Mouse (Mus musculus): ENCODE results near the gene Fgf10. TPM values are rescaled to one million over a fixed set of nuclear protein-coding genes. Genes with fewer than 3 reads are reported as not detected.

The Fgf10 gene
- total RNA-seq, 2 experiments from 2014 or later = 0.17 to 0.18 TPM

GRCm38 (mm10) chr13:118742788-118743187, 73.2 kb downstream of the Fgf10 start:
- intact Hi-C loops (cut with DNase I) = no loop called here
- TF ChIP-seq CTCF (IDR thresholded peaks at IDR 0.05) = no peak
- H3K4me3 ChIP-seq = no peak overlapping the region
- no peak for DNase-seq
- no peak overlapping the region for H3K27ac ChIP-seq

- intact Hi-C loops (cut with DNase I) = no loop called here
- no peak for DNase-seq
- no peak overlapping the region for H3K4me3 ChIP-seq
- no peak for TF ChIP-seq CTCF (IDR thresholded peaks at IDR 0.05)
- H3K27ac ChIP-seq = no peak overlapping the region
These were observed 75.2 kb downstream of the Fgf10 start for GRCm38 (mm10) chr13:118744806-118745205.

- intact Hi-C loops (cut with DNase I) = no loop called here
- Histone ChIP-seq H3K27ac (no peak overlapping the region), H3K4me3 (no peak overlapping the region)
- no peak for TF ChIP-seq CTCF (IDR thresholded peaks at IDR 0.05)
- DNase-seq = no peak
These were observed 76.8 kb downstream of the Fgf10 start for GRCm38 (mm10) chr13:118746427-118746826.

GRCm38 (mm10) chr13:118754024-118754423, 84.4 kb downstream of the Fgf10 start:
- no peak for TF ChIP-seq CTCF (IDR thresholded peaks at IDR 0.05)
- Histone ChIP-seq H3K4me3 (no peak overlapping the region), H3K27ac (no peak overlapping the region)
- no peak for DNase-seq
- intact Hi-C loops (cut with DNase I) = no loop called here

- intact Hi-C loops (cut with DNase I) = no loop called here
- TF ChIP-seq CTCF (IDR thresholded peaks at IDR 0.05) = no peak
- Histone ChIP-seq H3K27ac (no peak overlapping the region), H3K4me3 (no peak overlapping the region)
- no peak for DNase-seq
These were observed 89.4 kb downstream of the Fgf10 start for GRCm38 (mm10) chr13:118759021-118759420.

- intact Hi-C loops (cut with DNase I) = no loop called here
These were observed 93.4 kb downstream of the Fgf10 start for GRCm38 (mm10) chr13:118762982-118763381.

GRCm38 (mm10) chr13:118772188-118772587, 102.6 kb downstream of the Fgf10 start:
- Histone ChIP-seq H3K27ac (no peak overlapping the region), H3K4me3 (no peak overlapping the region)
- intact Hi-C loops (cut with DNase I) = no loop called here
- no peak for DNase-seq
- no peak for TF ChIP-seq CTCF (IDR thresholded peaks at IDR 0.05)

More at GRCm38 (mm10) chr13:118762982-118763381, 93.4 kb downstream of the Fgf10 start:
- TF ChIP-seq CTCF (IDR thresholded peaks at IDR 0.05) = no peak
- H3K4me3 ChIP-seq = no peak overlapping the region
- no peak overlapping the region for H3K27ac ChIP-seq
- no peak for DNase-seq

GRCm38 (mm10) chr13:118775148-118775547, 105.6 kb downstream of the Fgf10 start:
- no peak for DNase-seq
- TF ChIP-seq CTCF (IDR thresholded peaks at IDR 0.05) = no peak
- Histone ChIP-seq H3K4me3 (no peak overlapping the region), H3K27ac (no peak overlapping the region)
- intact Hi-C loops (cut with DNase I) = no loop called here

- H3K27ac ChIP-seq = no peak overlapping the region
- intact Hi-C loops (cut with DNase I) = no loop called here
- no peak for DNase-seq
- no peak for TF ChIP-seq CTCF (IDR thresholded peaks at IDR 0.05)
- no peak overlapping the region for H3K4me3 ChIP-seq
These were observed 109.6 kb downstream of the Fgf10 start for GRCm38 (mm10) chr13:118779161-118779560.

GRCm38 (mm10) chr13:118791753-118792152, 122.2 kb downstream of the Fgf10 start:
- no peak overlapping the region for H3K27ac ChIP-seq
- TF ChIP-seq CTCF (IDR thresholded peaks at IDR 0.05) = no peak
- DNase-seq = no peak
- no peak overlapping the region for H3K4me3 ChIP-seq
- intact Hi-C loops (cut with DNase I) = no loop called here

- H3K27ac ChIP-seq = no peak overlapping the region
- no peak overlapping the region for H3K4me3 ChIP-seq
- DNase-seq = no peak
- intact Hi-C loops (cut with DNase I) = no loop called here
- TF ChIP-seq CTCF (IDR thresholded peaks at IDR 0.05) = no peak
These were observed 122.6 kb downstream of the Fgf10 start for GRCm38 (mm10) chr13:118792198-118792597.

GRCm38 (mm10) chr13:118800176-118800575, 130.6 kb downstream of the Fgf10 start:
- Histone ChIP-seq H3K4me3 (no peak overlapping the region), H3K27ac (no peak overlapping the region)
- DNase-seq = no peak
- intact Hi-C loops (cut with DNase I) = no loop called here
- TF ChIP-seq CTCF (IDR thresholded peaks at IDR 0.05) = no peak

GRCm38 (mm10) chr13:118806662-118807061, 137.1 kb downstream of the Fgf10 start:
- no peak for DNase-seq
- no peak overlapping the region for H3K27ac ChIP-seq
- intact Hi-C loops (cut with DNase I) = no loop called here
- H3K4me3 ChIP-seq = no peak overlapping the region
- no peak for TF ChIP-seq CTCF (IDR thresholded peaks at IDR 0.05)

- intact Hi-C loops (cut with DNase I) = no loop called here
- DNase-seq = no peak
- Histone ChIP-seq H3K4me3 (no peak overlapping the region), H3K27ac (no peak overlapping the region)
- no peak for TF ChIP-seq CTCF (IDR thresholded peaks at IDR 0.05)
These were observed 150.2 kb downstream of the Fgf10 start for GRCm38 (mm10) chr13:118819785-118820184.

- no peak overlapping the region for H3K27ac ChIP-seq
- H3K4me3 ChIP-seq = no peak overlapping the region
- DNase-seq = no peak
- intact Hi-C loops (cut with DNase I) = no loop called here
- TF ChIP-seq CTCF (IDR thresholded peaks at IDR 0.05) = no peak
These were observed 153.5 kb downstream of the Fgf10 start for GRCm38 (mm10) chr13:118823113-118823512.

All from gastrocnemius, adult 2 months (tissue).